Mouse (Mus musculus) cerebellum, postnatal 36 days (tissue): ENCODE data around the gene Atrip.

Source experiments
- DNase-seq, 2 experiments: peaks; one replicate each; pipeline ENCODE4 v3.0.0; 2021 to 2022; ENCODE audit warnings: mixed read lengths in 2 of 2

Atrip gene

DNA sequence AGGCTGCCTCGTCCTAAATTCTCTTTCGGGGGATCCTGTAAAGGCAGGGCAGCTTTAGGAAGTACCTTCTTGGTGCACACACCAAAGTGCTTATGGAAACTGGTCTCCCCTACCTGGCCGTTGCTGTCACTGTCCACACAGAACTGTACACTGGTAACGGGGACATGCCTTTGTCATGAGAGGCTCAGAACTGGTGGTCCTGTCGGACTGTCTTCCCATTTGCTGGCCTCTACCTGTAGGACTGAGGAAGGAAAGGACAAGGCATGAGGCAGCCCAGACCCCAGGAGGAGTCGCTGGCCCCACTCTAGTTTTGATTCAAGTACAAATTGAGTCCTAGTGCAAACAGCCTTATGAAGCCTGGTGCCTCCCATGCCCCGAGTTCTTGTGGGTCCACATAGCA is 42.9 kb downstream of the Atrip start:
- no peak for DNase-seq

DNA sequence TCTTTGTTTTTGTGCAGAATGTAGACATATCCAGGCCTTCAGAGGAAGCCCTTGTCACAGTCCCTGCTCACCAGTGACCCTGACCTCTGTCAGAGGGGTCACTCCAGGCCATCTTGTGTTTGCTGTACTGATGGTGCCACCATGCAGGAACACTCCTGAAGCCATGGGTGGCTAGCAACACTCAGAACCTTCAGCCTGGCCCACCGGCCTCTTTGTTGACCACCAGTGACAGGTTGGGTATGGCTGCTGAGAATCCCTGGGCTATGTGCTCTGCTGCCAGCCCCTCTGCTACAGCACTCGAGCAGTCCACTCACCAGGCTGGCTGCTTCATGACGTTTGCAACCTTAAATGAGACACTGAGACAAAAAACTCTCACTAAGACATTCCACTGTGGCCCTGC is 43.6 kb downstream of the Atrip start:
- DNase-seq = no peak

- DNase-seq = no peak
These were observed 45.0 kb downstream of the Atrip start for GRCm38 (mm10) chr9:109028919-109029318.

DNA sequence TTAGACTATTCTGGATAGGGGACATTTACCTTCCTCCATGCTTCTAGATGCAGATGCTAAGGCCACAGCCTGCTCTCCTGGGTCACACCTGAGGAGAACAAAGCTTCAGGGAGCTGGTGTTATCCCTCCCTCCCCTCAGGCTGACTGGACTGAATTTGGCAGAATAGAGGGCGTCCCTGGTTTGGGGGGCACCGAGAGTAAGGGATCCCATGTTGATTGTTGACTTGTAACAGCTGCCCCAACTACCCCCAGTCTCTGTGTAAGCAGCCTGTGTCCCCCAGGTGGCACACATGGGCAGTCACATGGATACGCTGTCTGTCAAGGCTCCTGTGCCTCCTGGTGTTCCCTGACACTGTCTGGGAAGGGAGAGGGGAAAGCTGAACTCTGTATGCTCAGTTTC is 45.5 kb downstream of the Atrip start:
- DNase-seq = no peak

DNA sequence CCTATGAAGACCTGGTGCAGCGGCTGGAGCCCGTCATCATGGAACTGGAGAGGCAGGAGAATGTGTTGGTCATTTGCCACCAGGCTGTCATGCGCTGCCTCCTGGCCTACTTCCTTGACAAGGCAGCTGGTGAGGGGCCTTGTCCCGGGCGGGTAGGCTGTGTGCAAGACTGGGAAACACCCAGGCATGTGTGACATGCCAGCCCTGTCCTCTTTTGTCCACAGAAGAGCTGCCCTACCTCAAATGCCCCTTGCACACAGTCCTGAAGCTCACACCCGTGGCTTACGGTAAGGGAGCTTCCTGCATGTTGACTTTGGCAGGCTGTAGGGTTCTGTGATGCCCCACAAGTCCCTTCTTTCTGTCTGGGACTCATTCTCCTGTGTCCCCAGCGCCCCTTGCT is 46.4 kb downstream of the Atrip start:
- no peak for DNase-seq

- DNase-seq = no peak
These were observed 50.8 kb downstream of the Atrip start for GRCm38 (mm10) chr9:109022866-109023685.

DNA sequence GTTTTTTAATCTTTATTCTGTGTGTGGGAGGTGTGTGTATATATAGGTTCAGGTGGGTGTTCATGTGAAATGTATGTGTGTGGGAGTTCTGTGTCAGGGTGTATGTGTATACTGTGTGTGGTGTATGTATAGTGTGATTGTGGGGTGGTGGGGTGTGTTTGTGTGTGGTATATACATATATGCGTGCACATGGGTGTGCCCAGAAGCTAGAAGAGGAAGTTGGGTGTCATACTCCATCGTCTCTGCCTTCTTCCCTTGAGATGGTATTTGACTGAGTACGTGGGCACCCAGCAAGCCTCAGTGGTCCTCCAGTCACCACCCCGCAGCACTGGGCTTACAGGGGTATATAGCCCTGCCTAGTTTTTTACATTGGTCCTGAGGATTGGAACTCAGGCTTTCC is 52.5 kb downstream of the Atrip start:
- no peak for DNase-seq

DNA sequence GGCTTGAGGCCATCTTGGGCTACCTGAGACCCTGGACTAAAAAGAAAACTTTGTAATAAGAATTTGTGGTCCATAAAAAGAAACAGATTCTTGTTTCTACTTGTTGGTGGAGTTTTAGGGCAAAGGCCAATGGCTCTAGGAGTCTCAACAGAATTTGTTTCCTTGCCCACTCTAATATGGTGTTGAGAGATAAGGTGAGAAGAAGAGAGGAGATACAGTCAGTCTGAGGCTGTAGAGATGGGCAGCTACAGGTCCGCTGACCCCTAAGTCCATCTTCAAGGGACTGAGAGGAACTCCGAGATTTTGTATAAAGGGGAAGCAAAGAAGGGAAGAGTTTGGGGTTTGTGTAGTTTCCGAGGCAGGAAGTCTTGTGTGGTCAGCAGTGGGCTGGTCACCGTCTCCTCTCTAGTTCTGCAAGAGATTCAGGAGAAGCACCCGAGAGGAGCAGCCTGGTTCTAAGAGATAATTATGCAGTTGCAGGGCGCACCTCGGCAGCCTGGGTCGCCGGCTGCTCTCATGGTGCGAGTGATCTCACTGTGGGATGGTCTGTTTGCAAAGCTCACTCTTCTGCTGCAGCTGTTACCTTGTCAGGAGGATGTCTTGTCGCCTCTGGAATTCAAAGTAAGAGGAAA is 56.8 kb downstream of the Atrip start:
- no peak for DNase-seq

DNA sequence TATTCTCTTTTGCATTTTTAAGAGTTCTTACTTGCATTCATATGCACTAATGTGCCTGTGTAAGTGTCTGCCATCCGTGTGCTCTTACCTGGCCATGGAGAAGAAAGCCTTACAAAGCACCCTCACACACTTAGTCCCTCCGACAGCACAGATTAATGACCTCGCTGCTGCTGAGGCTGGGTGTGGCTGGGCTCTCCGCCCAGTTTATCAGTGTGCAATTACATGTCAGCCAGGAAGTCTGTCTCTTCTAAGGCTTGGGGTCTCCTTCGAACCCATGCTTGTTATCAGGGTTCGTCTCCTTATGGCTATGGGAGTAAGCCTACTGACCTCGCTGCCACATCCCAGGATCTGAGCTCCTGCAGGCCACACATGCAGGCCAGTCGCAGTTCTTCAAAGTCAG is 58.5 kb downstream of the Atrip start:
- DNase-seq = no peak

GRCm38 (mm10) chr9:109010316-109010690 is 63.6 kb downstream of the Atrip start:
- no peak for DNase-seq

DNA sequence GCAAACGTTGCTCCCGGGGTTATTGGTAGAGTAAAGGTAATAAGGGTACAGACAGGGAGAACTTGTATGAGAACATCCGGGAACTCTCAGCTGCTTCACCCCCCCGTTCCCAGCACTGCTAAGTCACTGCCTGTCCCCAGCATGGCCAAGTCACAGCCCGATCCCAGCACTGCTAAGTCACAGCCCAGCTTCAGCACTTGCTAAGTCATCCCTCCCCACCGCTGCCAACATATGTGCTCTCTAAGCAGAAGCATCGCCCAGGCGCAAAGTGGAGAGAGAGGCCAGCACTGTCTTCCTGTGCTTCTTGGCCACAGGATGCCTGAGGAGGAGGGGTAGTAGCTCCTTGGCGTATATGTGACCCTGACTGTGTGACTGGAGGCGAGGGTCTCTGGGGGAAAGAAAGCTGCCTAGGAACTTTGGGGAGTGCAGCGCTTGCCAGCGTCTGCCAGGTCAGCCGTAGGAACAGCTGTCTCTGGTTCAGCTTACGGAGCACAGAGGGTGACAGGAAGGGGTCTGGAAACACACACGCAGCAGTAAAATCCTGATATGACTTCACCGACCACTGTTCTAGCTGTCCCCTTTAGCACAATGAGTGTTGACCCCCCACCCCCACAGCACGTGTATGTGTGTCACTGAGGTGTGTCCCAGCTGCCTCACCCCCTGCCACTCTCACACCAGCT is 64.1 kb downstream of the Atrip start:
- DNase-seq = no peak

DNA sequence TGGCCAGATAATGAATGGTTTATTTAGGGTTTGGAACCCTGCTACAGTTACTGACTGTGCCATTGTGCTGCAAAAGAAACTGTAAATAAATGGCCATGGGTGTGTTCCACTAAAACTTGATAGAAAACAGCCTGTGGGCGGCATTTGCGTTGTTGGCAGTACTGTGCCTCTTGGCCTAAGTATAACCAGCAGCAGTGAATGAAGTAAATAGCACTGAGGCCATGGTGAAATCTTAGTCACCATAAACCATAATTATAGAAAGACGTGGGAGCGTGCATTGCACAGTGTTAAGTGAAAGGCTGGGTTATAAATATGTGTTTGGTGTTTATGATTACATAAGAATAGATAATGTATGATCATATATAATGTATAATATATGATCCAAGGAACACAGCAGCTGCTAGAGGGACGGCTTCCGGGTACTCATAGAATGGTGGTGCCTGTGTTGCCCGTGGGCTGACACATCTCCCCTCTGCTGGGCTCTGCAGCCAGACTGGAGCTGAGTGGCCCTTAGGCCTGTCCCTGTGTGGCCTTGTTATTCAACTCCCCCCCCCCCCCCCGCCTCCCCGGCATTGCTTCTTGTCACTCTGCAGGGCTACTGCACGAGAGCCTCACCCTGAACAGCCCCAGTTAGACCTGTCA is 64.8 kb downstream of the Atrip start:
- no peak for DNase-seq

GRCm38 (mm10) chr9:109008081-109008480 is 65.8 kb downstream of the Atrip start:
- DNase-seq = no peak
